Mouse (Mus musculus) spleen, adult 2 months (tissue): ENCODE measurements around the gene Nemp1. TPM values are rescaled to one million over a fixed set of nuclear protein-coding genes. Genes with fewer than 3 reads are reported as not detected.

ENCODE experiments used
- DNase-seq, 2 experiments: peaks; one replicate each; pipeline versions ENCODE4 v3.0.0 to v3.0.0-alpha.2; 2012 to 2021; ENCODE audit warnings: low spot score in 2 of 2, low read depth in 1 of 2
- H3K27ac ChIP-seq: fragments of 200-500 bp; 2 replicates; pipeline ENCODE4 v1.5.1; 2012; ENCODE audit warnings: low read length, inconsistent platforms; ENCODE audit not compliant: insufficient read depth
- H3K27me3 ChIP-seq: fragments of 200-500 bp; 2 replicates; pipeline ENCODE4 v1.6.1; 2012; ENCODE audit warnings: mild to moderate bottlenecking, moderate library complexity, low read length, inconsistent platforms; ENCODE audit not compliant: control insufficient read depth, insufficient read depth
- H3K36me3 ChIP-seq: fragments of 200-500 bp; 2 replicates; pipeline ENCODE4 v1.6.1; 2012; ENCODE audit warnings: mild to moderate bottlenecking, low read length, inconsistent platforms; ENCODE audit not compliant: control insufficient read depth, insufficient read depth
- H3K4me1 ChIP-seq: fragments of 200-500 bp; 2 replicates; pipeline ENCODE4 v1.6.1; 2011; ENCODE audit warnings: inconsistent platforms; ENCODE audit not compliant: control insufficient read depth, insufficient read depth, insufficient read length
- H3K4me3 ChIP-seq: fragments of 200-500 bp; 2 replicates; pipeline ENCODE4 v1.5.1; 2011; ENCODE audit warnings: mild to moderate bottlenecking, inconsistent platforms; ENCODE audit not compliant: insufficient read depth, insufficient read length; ENCODE audit errors: extremely low read depth
- CTCF ChIP-seq: fragments of 200-500 bp; IDR thresholded peaks from 2 replicates; pipeline ENCODE4 v1.5.1; 2011; ENCODE audit warnings: mild to moderate bottlenecking, inconsistent platforms; ENCODE audit not compliant: insufficient read depth, insufficient read length, insufficient replicate concordance; ENCODE audit errors: extremely low read depth
- POLR2A ChIP-seq: fragments of 200-500 bp; IDR thresholded peaks from 2 replicates; pipeline ENCODE4 v1.6.1; 2011; ENCODE audit warnings: low read depth, low read length, inconsistent platforms
- WGBS: fragments of 180-500 bp; shearing (Covaris S2); methylation state at CpG from one replicate; pipeline ENCODE4 v1.1.7; 2018; 5-methylcytosine and 5-hydroxymethylcytosine counted together
- polyA plus RNA-seq: library from polyadenylated mRNA; depleted of rRNA; stranded (reverse); fragments of >200 nt; gene quantifications from 2 replicates; pipeline ENCODE4 v1.2.3, GENCODE M21; 2012

Gene Nemp1
- polyA plus RNA-seq, 1 experiment, result 3.2 TPM

DNA sequence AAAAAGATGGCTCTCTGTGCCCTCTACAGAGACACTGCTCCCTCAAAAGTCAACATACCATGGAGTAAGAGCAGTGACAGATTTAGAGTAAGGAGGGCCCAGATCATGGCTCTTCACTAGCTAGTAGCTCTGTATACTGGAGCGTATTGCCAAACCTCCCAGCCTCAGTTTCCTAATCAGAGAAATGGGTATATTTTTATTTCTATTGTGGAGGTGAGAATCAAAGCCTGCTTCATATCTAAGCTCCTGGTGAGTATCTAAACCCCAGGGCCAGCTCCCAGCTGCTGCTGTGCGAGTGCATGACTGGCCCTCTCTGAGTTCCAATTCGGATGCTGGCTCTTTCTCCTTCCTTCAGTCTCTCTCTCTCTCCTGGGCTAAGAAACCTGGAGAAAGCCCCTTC is 57.5 kb downstream of the Nemp1 start, which contains the start of gene Tac2:
Gene Tac2, plus strand, starts transcription at position 301 of the 400 bp plus-strand sequence.
- TF ChIP-seq POLR2A (no peak), CTCF (no peak)
- 81% methylated on average over 3 of the region's 3 CpGs for WGBS
- Histone ChIP-seq H3K36me3 (no peaks in the 10 kb centered on the region), H3K4me3 (no peak within 1 kb of the TSS), H3K27me3 (no peaks in the 10 kb centered on the region), H3K27ac (no peak within 1 kb of the TSS), H3K4me1 (no peaks in the 10 kb centered on the region)
- no peak for DNase-seq

GRCm38 (mm10) chr10:127725136-127725535 is 58.4 kb downstream of the Nemp1 start:
- WGBS, result 81% methylated on average over 4 of the region's 4 CpGs
- H3K4me1 ChIP-seq, result no peaks in the 10 kb centered on the region

GRCm38 (mm10) chr10:127728437-127728836 is 61.7 kb downstream of the Nemp1 start:
- no peak overlapping the region for H3K4me3 ChIP-seq

More at GRCm38 (mm10) chr10:127725136-127725535, 58.4 kb downstream of the Nemp1 start:
- no peak for DNase-seq
- Histone ChIP-seq H3K27ac (no peak overlapping the region), H3K27me3 (no peaks in the 10 kb centered on the region), H3K4me3 (no peak overlapping the region), H3K36me3 (no peaks in the 10 kb centered on the region)
- TF ChIP-seq POLR2A (no peak), CTCF (no peak)

GRCm38 (mm10) chr10:127730285-127730932 is 63.7 kb downstream of the Nemp1 start:
- no peaks in the 10 kb centered on the region for H3K4me1 ChIP-seq

More at GRCm38 (mm10) chr10:127728437-127728836, 61.7 kb downstream of the Nemp1 start:
- Histone ChIP-seq H3K27me3 (no peaks in the 10 kb centered on the region), H3K27ac (no peak overlapping the region), H3K4me1 (no peaks in the 10 kb centered on the region), H3K36me3 (no peaks in the 10 kb centered on the region)
- no peak for TF ChIP-seq POLR2A
- no peak for TF ChIP-seq CTCF
- whole genome bisulfite sequencing, result 74% methylated on average over 8 of the region's 8 CpGs
- no peak for DNase-seq

DNA sequence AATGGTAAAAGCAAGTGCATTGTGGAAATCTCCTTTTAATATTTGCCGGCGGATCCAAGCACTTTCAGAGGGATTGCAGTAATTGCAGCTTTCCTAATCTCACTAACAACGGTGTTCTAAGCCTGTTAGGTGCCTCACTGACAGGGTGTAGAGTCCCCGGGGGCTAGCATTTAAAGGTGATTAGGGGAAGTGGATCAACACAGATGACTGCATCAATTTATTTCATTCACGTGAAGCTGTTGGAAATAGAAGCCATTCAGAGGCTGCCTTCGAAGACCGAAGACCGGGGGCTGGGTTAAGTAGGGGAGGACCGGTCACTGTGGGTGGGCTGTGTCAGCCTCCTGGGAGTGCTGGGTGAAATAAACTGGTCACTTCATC is 64.2 kb downstream of the Nemp1 start:
- no peak for TF ChIP-seq POLR2A
- TF ChIP-seq CTCF, result no peak
- Histone ChIP-seq H3K27me3 (no peaks in the 10 kb centered on the region), H3K27ac (no peak overlapping the region), H3K4me3 (no peak overlapping the region), H3K4me1 (no peaks in the 10 kb centered on the region), H3K36me3 (no peaks in the 10 kb centered on the region)
- DNase-seq, result no peak
- 62% methylated on average over 9 of the region's 9 CpGs for WGBS

More at GRCm38 (mm10) chr10:127730285-127730932, 63.7 kb downstream of the Nemp1 start:
- no peak overlapping the region for H3K27ac ChIP-seq
- H3K36me3 ChIP-seq, result no peaks in the 10 kb centered on the region
- TF ChIP-seq CTCF, result no peak
- TF ChIP-seq POLR2A, result no peak
- WGBS, result 77% methylated on average over 11 of the region's 11 CpGs
- no peaks in the 10 kb centered on the region for H3K27me3 ChIP-seq
- no peak overlapping the region for H3K4me3 ChIP-seq
- no peak for DNase-seq

DNA sequence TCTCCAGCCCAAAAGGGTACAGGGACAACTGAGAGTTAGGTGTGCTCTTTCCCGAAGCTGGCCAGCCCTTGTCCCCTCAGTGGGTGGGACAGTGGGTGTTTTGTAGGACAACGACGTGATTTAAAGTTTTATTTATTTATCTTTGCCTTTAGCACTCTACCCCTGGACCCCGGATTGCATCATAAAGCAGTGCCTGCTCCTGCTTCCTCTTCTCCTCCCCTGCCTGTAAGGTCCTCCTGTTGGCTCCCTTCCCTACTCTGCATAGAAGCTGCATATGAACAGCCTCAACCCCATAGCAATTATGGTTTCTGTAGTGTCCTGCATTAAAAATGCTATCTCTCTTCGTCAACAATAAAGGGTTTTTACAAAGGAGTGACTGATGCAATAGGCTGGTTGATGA is 64.7 kb downstream of the Nemp1 start:
- H3K36me3 ChIP-seq, result no peaks in the 10 kb centered on the region
- H3K27me3 ChIP-seq, result no peaks in the 10 kb centered on the region
- no peak overlapping the region for H3K27ac ChIP-seq
- WGBS, result 32% methylated on average over 5 of the region's 5 CpGs
- no peak overlapping the region for H3K4me3 ChIP-seq
- no peak for DNase-seq
- TF ChIP-seq POLR2A, result no peak
- TF ChIP-seq CTCF, result no peak
- peaks cover 3% of the 10 kb centered on the region; the same call in 1 of the 2 replicates for H3K4me1 ChIP-seq

- peaks cover 17% of the 10 kb centered on the region; the same call in 1 of the 2 replicates for H3K4me1 ChIP-seq
- 47% methylated on average over 5 of the region's 5 CpGs for WGBS
These were observed 67.7 kb downstream of the Nemp1 start for GRCm38 (mm10) chr10:127734434-127734833.

More at GRCm38 (mm10) chr10:127734434-127734833, 67.7 kb downstream of the Nemp1 start:
- Histone ChIP-seq H3K4me3 (no peak overlapping the region), H3K36me3 (no peaks in the 10 kb centered on the region), H3K27me3 (no peaks in the 10 kb centered on the region), H3K27ac (no peak overlapping the region)
- peak; percentile 15; the same call in 1 of the 2 replicates for TF ChIP-seq CTCF
- TF ChIP-seq POLR2A, result no peak
- no peak for DNase-seq
